Mouse (Mus musculus) stomach, embryonic 15.5 days (tissue): ENCODE results near the gene Mon2. TPM values are rescaled to one million over a fixed set of nuclear protein-coding genes. Genes with fewer than 3 reads are reported as not detected.
"Not testable (repeated sequence)": the region's sequence is repeated elsewhere in the genome, so short reads cannot be mapped to it uniquely, and the experiment has no call there.

ENCODE experiments used
- ATAC-seq: fragments of 200-750 bp; cut with Nextera tagmentation; 2 replicates; pipeline ENCODE4 v1.8.0; 2017; ENCODE audit warnings: low read depth, moderate number of reproducible peaks, moderate TSS enrichment; ENCODE audit not compliant: insufficient read depth, low FRiP score
- H3K27ac ChIP-seq: fragments of 300-500 bp; sonication (generic); 2 replicates; pipeline ENCODE4 v1.5.1; 2015; ENCODE audit warnings: mild to moderate bottlenecking, inconsistent platforms
- H3K27me3 ChIP-seq: fragments of 300-500 bp; sonication (generic); replicated peaks from 2 replicates; pipeline ENCODE4 v1.6.1; 2015; ENCODE audit warnings: inconsistent platforms
- H3K36me3 ChIP-seq: fragments of 300-500 bp; sonication (generic); 2 replicates; pipeline ENCODE4 v1.6.1; 2015; ENCODE audit warnings: inconsistent platforms
- H3K4me1 ChIP-seq: fragments of 300-500 bp; sonication (generic); 2 replicates; pipeline ENCODE4 v1.6.1; 2015; ENCODE audit warnings: inconsistent platforms
- H3K4me2 ChIP-seq: fragments of 300-500 bp; sonication (generic); 2 replicates; pipeline ENCODE4 v1.6.1; 2015; ENCODE audit warnings: mild to moderate bottlenecking, inconsistent platforms
- H3K4me3 ChIP-seq: fragments of 300-500 bp; sonication (generic); replicated peaks from 2 replicates; pipeline ENCODE4 v1.5.1; 2015; ENCODE audit warnings: inconsistent platforms
- H3K9ac ChIP-seq: fragments of 300-500 bp; sonication (generic); 2 replicates; pipeline ENCODE4 v1.6.1; 2015; ENCODE audit warnings: inconsistent platforms
- H3K9me3 ChIP-seq: fragments of 300-500 bp; sonication (generic); 2 replicates; pipeline ENCODE4 v1.6.1; 2016; ENCODE audit warnings: inconsistent platforms
- WGBS: fragments of 180-500 bp; shearing (Covaris S2); methylation state at CpG from one replicate; pipeline ENCODE4 v1.1.7; 2015; 5-methylcytosine and 5-hydroxymethylcytosine counted together
- polyA plus RNA-seq: library from polyadenylated mRNA; unstranded; fragments of >200 nt; fragmentation: Nextera tagmentation; extraction: Ambion mirVana; gene quantifications from 2 replicates; pipeline ENCODE4 v1.2.1, GENCODE M21; 2015

The Mon2 gene
- polyA plus RNA-seq, 1 experiment from 2014 or later, result 24.5 TPM

DNA sequence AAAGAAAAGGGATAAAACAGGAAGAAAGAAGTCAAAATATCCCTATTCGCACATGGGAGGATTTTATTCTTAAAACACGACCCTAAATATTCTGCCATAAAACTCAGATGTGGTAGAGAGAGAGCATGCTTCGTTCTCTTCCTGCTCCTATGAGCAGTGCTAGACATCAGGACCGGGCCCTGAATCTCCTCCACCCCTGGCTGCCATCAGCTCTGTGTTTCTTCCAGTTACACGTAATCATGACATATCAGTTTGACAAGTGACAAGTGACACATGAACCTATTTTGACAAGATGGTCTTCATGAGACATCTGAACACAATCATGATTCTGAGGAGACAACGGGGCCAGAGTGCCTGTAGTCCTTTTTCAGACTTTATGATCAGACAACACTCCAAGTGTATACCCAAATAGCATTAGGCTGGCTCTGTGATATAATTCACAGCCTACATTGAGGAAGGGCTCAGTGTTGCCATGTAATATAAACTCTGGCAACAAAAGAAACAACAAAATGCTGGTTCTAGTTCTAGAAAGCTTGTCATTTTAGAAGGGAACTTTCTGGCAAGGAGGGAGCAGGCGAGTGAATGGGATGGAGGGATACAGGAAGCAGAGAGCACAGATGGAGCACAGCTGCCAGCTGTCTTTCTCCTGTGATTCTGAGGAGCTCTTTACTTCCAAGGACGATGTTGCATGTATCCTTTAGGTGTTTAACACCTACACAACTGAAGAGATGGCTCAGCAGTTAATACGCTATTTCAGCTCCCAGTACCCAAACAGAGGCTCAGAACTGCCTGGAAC is 20.9 kb downstream of the Mon2 start:
- Histone ChIP-seq H3K27ac (no peak overlapping the region), H3K9ac (no peak overlapping the region), H3K9me3 (no peaks in the 10 kb centered on the region), H3K4me2 (no peak overlapping the region), H3K27me3 (no peaks in the 10 kb centered on the region), H3K36me3 (0 out of 2 replicates have a peak, but pooled peaks cover 3% of the 10 kb centered on the region), H3K4me3 (no peak overlapping the region), H3K4me1 (no peaks in the 10 kb centered on the region)
- ATAC-seq, result no peak
- 78% methylated on average over 9 of the region's 9 CpGs for WGBS

DNA sequence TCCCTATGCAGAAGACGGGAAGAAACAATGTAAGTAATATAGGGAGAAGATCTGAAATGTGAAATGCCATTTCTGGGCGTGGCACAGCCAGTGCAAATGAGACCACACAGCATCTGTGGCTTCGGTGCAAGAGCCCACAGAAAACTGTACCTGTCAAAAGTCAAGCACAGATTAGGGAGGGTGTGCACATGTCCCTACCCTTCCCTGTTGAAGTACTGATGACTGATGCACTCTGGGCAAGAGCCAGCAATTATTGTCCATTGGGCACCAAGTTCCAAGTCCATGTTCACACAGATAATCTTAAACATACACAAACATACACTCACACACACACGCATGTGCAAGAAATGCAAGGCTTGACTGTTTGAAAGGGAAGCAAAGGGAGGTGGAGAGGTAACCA is 22.7 kb downstream of the Mon2 start:
- 76% methylated on average over 4 of the region's 4 CpGs for WGBS
- H3K4me3 ChIP-seq, result no peak overlapping the region
- no peaks in the 10 kb centered on the region for H3K9me3 ChIP-seq
- no peak overlapping the region for H3K4me2 ChIP-seq
- no peaks in the 10 kb centered on the region for H3K4me1 ChIP-seq
- H3K9ac ChIP-seq, result no peak overlapping the region
- no peaks in the 10 kb centered on the region for H3K27me3 ChIP-seq
- H3K27ac ChIP-seq, result no peak overlapping the region
- 0 out of 2 replicates have a peak, but pooled peaks cover 3% of the 10 kb centered on the region for H3K36me3 ChIP-seq
- ATAC-seq, result no peak

- H3K4me2 ChIP-seq, result no peak overlapping the region
- no peak for ATAC-seq
- H3K9ac ChIP-seq, result no peak overlapping the region
- no peaks in the 10 kb centered on the region for H3K4me1 ChIP-seq
- H3K36me3 ChIP-seq, result 0 out of 2 replicates have a peak, but pooled peaks cover 3% of the 10 kb centered on the region
- WGBS, result 77% methylated on average over 7 of the region's 7 CpGs
- no peaks in the 10 kb centered on the region for H3K9me3 ChIP-seq
- no peak overlapping the region for H3K27ac ChIP-seq
- H3K4me3 ChIP-seq, result no peak overlapping the region
- H3K27me3 ChIP-seq, result no peaks in the 10 kb centered on the region
Observed at GRCm38 (mm10) chr10:123052021-123052420, 24.3 kb downstream of the Mon2 start.

DNA sequence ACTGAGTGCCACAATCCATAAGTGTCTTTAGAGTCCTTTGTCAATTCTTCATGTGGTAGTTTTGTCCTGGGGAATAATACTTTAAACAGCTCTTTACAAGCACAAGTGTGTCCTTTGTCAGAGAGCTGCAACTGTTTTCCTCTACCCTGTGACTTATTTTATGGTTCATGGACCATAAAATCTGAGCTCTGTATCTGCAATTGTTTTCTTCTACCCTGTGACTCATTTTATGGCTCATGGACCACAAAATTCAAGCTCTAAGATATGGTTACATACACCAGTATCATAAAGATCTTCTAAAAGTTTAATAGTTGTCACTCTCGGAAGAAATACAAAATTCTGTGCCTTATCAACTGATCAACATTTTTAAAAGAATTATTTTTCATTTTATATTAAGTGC is 27.6 kb downstream of the Mon2 start:
- no peak for ATAC-seq
- Histone ChIP-seq H3K4me1 (no peaks in the 10 kb centered on the region), H3K27me3 (no peaks in the 10 kb centered on the region), H3K4me3 (no peak overlapping the region), H3K9ac (no peak overlapping the region), H3K36me3 (no peaks in the 10 kb centered on the region), H3K27ac (no peak overlapping the region), H3K4me2 (no peak overlapping the region), H3K9me3 (no peaks in the 10 kb centered on the region)
- whole genome bisulfite sequencing, result 96% methylated on average over 1 of the region's 1 CpGs

- H3K9ac ChIP-seq, result no peak overlapping the region
- peaks cover 26% of the 10 kb centered on the region; the same call in 1 of the 2 replicates for H3K36me3 ChIP-seq
- no peak overlapping the region for H3K27ac ChIP-seq
- no peak overlapping the region for H3K4me2 ChIP-seq
- WGBS, result 56% methylated on average over 2 of the region's 2 CpGs
- H3K9me3 ChIP-seq, result no peaks in the 10 kb centered on the region
- no peak overlapping the region for H3K4me3 ChIP-seq
- ATAC-seq, result no peak
- H3K4me1 ChIP-seq, result no peaks in the 10 kb centered on the region
- no peaks in the 10 kb centered on the region for H3K27me3 ChIP-seq
Observed at GRCm38 (mm10) chr10:123039936-123040335, 36.4 kb downstream of the Mon2 start.

- no peak for ATAC-seq
- no peak overlapping the region for H3K9ac ChIP-seq
- no peaks in the 10 kb centered on the region for H3K27me3 ChIP-seq
- peaks cover 44% of the 10 kb centered on the region for H3K36me3 ChIP-seq
- H3K4me2 ChIP-seq, result no peak overlapping the region
- no peaks in the 10 kb centered on the region for H3K9me3 ChIP-seq
- H3K4me3 ChIP-seq, result no peak overlapping the region
- H3K27ac ChIP-seq, result no peak overlapping the region
- no peaks in the 10 kb centered on the region for H3K4me1 ChIP-seq
- WGBS, result 82% methylated on average over 14 of the region's 14 CpGs
Observed at GRCm38 (mm10) chr10:123032078-123032646, 44.1 kb downstream of the Mon2 start.

- Histone ChIP-seq H3K36me3 (peaks cover 38% of the 10 kb centered on the region), H3K4me2 (no peak overlapping the region), H3K4me3 (no peak overlapping the region), H3K27me3 (no peaks in the 10 kb centered on the region), H3K4me1 (no peaks in the 10 kb centered on the region), H3K27ac (no peak overlapping the region), H3K9ac (no peak overlapping the region), H3K9me3 (no peaks in the 10 kb centered on the region)
- WGBS, result 88% methylated on average over 8 of the region's 8 CpGs
- ATAC-seq, result no peak
Observed at GRCm38 (mm10) chr10:123031449-123031848, 44.9 kb downstream of the Mon2 start.

DNA sequence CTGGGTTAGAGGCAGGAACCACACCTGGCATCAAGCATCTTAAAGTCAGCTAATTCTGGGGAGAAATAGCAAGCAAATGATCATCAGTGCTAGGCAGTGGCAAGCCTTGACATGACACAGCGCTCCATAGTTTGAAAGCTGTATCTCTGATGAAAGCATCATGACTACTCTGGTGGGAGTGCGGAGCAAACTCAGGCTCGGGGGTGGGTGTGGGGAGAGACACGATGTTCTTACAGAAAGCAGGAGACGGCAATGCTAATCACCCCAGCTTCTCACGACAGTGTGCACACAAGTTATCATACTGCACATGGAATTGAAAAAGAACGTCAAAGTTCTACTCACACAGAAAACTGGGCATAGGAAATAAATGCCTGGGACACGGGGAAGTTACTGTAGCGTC is 45.7 kb downstream of the Mon2 start:
- H3K4me3 ChIP-seq, result no peak overlapping the region
- H3K9me3 ChIP-seq, result no peaks in the 10 kb centered on the region
- H3K36me3 ChIP-seq, result peaks cover 37% of the 10 kb centered on the region
- no peak overlapping the region for H3K27ac ChIP-seq
- no peak for ATAC-seq
- no peaks in the 10 kb centered on the region for H3K27me3 ChIP-seq
- H3K4me2 ChIP-seq, result no peak overlapping the region
- WGBS, result 90% methylated on average over 9 of the region's 9 CpGs
- no peaks in the 10 kb centered on the region for H3K4me1 ChIP-seq
- no peak overlapping the region for H3K9ac ChIP-seq

- no peak overlapping the region for H3K4me2 ChIP-seq
- H3K4me1 ChIP-seq, result no peaks in the 10 kb centered on the region
- H3K9ac ChIP-seq, result no peak overlapping the region
- no peaks in the 10 kb centered on the region for H3K27me3 ChIP-seq
- WGBS, result 89% methylated on average over 4 of the region's 4 CpGs
- no peaks in the 10 kb centered on the region for H3K9me3 ChIP-seq
- no peak overlapping the region for H3K4me3 ChIP-seq
- peaks cover 34% of the 10 kb centered on the region for H3K36me3 ChIP-seq
- no peak overlapping the region for H3K27ac ChIP-seq
- ATAC-seq, result no peak
Observed at GRCm38 (mm10) chr10:123028949-123029348, 47.4 kb downstream of the Mon2 start.

DNA sequence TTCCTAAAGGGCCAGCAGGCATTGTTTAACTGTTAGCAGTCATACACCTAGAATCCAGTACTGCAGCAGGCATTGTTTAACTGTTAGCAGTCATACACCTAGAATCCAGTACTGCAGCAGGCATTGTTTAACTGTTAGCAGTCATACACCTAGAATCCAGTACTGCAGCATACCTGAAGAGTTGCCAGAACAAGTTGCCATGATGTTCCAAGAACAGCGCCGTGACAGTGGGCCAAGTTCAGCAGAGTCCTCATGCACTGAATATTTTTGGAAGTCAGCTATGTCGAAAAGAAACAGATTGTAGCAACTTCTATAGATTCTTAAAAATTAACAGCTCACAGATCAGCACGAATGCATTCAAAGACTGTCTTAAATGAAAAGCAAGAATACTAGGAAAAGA is 49.6 kb downstream of the Mon2 start:
- not testable (repeated sequence) for H3K4me2 ChIP-seq, H3K9ac ChIP-seq, H3K27me3 ChIP-seq, H3K4me1 ChIP-seq, H3K9me3 ChIP-seq, ATAC-seq, H3K27ac ChIP-seq, H3K4me3 ChIP-seq
- 96% methylated on average over 4 of the region's 4 CpGs for WGBS
- peaks cover 34% of the 10 kb centered on the region for H3K36me3 ChIP-seq

DNA sequence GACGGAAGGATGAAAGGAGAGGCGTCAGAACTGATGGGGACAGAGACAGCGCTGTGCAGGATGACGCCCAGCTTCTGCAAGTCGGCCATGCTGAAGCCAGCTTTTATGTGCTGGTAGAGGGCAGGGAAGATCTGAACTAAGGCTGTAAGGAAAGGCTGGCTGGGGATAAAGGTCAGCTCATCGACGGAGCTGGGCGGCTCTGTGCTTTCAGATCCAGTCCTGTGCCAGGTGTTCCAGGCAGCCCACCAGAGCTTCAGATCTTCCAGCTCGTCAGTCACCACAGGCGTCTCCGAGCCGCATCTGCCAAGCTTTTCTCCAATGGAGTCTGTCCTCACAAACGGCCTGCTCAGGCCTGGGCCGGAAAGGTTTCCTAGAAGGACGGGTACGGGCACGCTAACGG is 62.9 kb downstream of the Mon2 start:
- no peak for ATAC-seq
- Histone ChIP-seq H3K27ac (no peak overlapping the region), H3K4me1 (no peaks in the 10 kb centered on the region), H3K9me3 (no peaks in the 10 kb centered on the region), H3K4me2 (no peak overlapping the region), H3K4me3 (no peak overlapping the region), H3K9ac (no peak overlapping the region), H3K27me3 (no peaks in the 10 kb centered on the region), H3K36me3 (peaks cover 23% of the 10 kb centered on the region)
- 48% methylated on average over 18 of the region's 18 CpGs for WGBS

- Histone ChIP-seq H3K27me3 (no peaks in the 10 kb centered on the region), H3K4me3 (no peak overlapping the region), H3K9me3 (no peaks in the 10 kb centered on the region), H3K4me1 (no peaks in the 10 kb centered on the region), H3K27ac (no peak overlapping the region), H3K4me2 (no peak overlapping the region), H3K9ac (no peak overlapping the region), H3K36me3 (peaks cover 30% of the 10 kb centered on the region)
- WGBS, result 84% methylated on average over 1 of the region's 1 CpGs
- ATAC-seq, result no peak
Observed at GRCm38 (mm10) chr10:123011421-123011820, 64.9 kb downstream of the Mon2 start.
